Mouse (Mus musculus): ENCODE measurements around the gene Nr1h5. TPM values are rescaled to one million over a fixed set of nuclear protein-coding genes. Genes with fewer than 3 reads are reported as not detected.
A peak's percentile ranks its signal among the peaks of the same experiment; 100 is the strongest.

Nr1h5 gene
- polyA plus RNA-seq, 1 experiment, result 0.04 TPM

DNA sequence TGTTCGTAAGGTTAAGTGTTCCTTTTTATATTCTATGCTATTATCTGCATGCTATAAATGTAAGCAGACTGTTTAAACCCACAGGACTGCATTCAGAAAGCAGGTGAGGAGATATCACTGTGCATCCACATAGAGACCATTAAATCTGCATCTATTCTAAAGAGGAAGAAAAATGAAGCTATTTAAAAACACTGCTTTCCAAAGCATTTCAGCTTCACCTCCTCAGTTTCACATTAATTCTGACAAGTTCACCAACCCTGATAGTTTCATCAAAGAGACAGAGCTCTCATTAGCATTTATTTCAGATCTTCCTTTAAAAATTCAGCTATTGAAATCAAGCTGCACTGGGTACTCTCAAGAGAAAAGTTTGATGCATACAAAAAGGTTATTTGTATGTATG, 25.8 kb downstream of the Nr1h5 start:
- H3ac ChIP-seq (ENCODE audit: control insufficient read depth, insufficient read length, low read depth), result no peak overlapping the region
- no peaks in the 10 kb centered on the region for H3K36me3 ChIP-seq (ENCODE audit: control insufficient read depth, insufficient read depth)
- H3K79me2 ChIP-seq (ENCODE audit: control insufficient read depth, insufficient read depth), result no peaks in the 10 kb centered on the region
- no peak overlapping the region for H3K4me3 ChIP-seq (ENCODE audit: insufficient read depth, poor library complexity, severe bottlenecking)
- TF ChIP-seq CEBPB (IDR thresholded peaks at IDR 0.05; ENCODE audit: low read depth) (no peak), CTCF (IDR thresholded peaks at IDR 0.05; ENCODE audit: control insufficient read depth, insufficient read depth, insufficient read length) (no peak), FOSL1 (IDR thresholded peaks at IDR 0.05; ENCODE audit: insufficient read depth, low read length, poor library complexity, severe bottlenecking) (no peak), MYOG (IDR thresholded peaks at IDR 0.05; ENCODE audit: control insufficient read depth, extremely low read depth, insufficient read length) (no peak), USF1 (IDR thresholded peaks at IDR 0.05; ENCODE audit: low read depth) (no peak), MAX (IDR thresholded peaks at IDR 0.05) (no peak), MYOD1 (IDR thresholded peaks at IDR 0.05; ENCODE audit: control insufficient read depth, insufficient read length, low read depth) (no peak)
- H3K27me3 ChIP-seq (ENCODE audit: control insufficient read depth, insufficient read depth, insufficient read length), result no peaks in the 10 kb centered on the region
- H3K79me3 ChIP-seq (ENCODE audit: low read depth), result no peaks in the 10 kb centered on the region

DNA sequence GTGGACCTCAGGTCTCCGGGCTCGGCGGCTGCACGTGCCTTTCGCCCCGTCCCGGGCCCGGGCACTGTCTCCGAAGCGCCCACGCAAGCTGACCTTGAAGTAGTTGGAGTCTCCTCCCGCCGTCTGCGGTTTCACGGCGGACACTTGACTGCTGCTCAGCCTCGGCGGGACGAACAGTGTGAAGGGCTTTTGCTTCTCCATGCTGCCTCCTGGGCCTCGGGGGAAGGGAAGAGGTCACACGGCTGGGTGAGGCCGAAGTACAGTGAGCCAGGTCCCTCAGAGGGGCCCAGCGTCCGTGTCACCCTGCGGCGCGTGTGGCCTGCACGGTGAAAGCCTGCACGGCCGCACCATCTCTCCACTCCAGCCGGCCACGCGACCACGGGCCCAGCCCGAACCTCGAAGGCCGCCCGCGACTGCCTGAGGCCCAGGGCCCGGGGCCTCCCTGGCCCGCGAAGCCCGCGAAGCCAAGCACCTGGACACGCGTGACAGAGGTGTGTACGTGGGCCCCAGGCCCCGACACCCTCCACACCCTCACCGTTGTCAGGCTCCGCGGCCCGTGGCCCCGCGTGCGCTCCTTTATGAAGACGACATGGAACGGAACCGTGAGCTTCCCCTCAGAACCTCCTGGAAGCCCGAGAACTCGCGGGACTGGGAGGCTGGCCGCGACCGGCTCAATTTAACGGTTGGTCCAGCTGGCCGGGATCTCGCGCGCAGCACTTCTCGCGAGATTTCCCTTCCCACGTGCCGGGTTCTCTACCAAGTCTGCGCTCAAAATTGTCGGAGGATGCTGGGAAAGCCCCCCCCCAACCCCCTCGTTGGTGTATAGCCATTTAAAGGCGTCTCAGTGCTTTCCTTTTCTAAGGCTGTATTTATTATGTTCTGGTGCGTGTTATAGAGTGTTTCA, 28.2 kb downstream of the Nr1h5 start, which contains the start of gene Sycp1:
TSS of gene Sycp1 (minus strand) at position 650 of the 904 bp plus-strand sequence.
- Histone ChIP-seq H3K79me3 (ENCODE audit: low read depth) (no peaks in the 10 kb centered on the region), H3K79me2 (ENCODE audit: control insufficient read depth, insufficient read depth) (no peaks in the 10 kb centered on the region), H3K4me3 (ENCODE audit: insufficient read depth, poor library complexity, severe bottlenecking) (no peak within 1 kb of the TSS), H3ac (ENCODE audit: control insufficient read depth, insufficient read length, low read depth) (no peak within 1 kb of the TSS), H3K36me3 (ENCODE audit: control insufficient read depth, insufficient read depth) (no peaks in the 10 kb centered on the region), H3K27me3 (ENCODE audit: control insufficient read depth, insufficient read depth, insufficient read length) (no peaks in the 10 kb centered on the region)
- TF ChIP-seq MAX (IDR thresholded peaks at IDR 0.05) (no peak), MYOD1 (IDR thresholded peaks at IDR 0.05; ENCODE audit: control insufficient read depth, insufficient read length, low read depth) (no peak), MYOG (IDR thresholded peaks at IDR 0.05; ENCODE audit: control insufficient read depth, extremely low read depth, insufficient read length) (no peak), USF1 (IDR thresholded peaks at IDR 0.05; ENCODE audit: low read depth) (no peak), FOSL1 (IDR thresholded peaks at IDR 0.05; ENCODE audit: insufficient read depth, low read length, poor library complexity, severe bottlenecking) (no peak), CEBPB (IDR thresholded peaks at IDR 0.05; ENCODE audit: low read depth) (no peak), CTCF (IDR thresholded peaks at IDR 0.05; ENCODE audit: control insufficient read depth, insufficient read depth, insufficient read length) (no peak)

- peak; percentile 61 for TF ChIP-seq CEBPB (IDR thresholded peaks at IDR 0.05; ENCODE audit: low read depth)
- TF ChIP-seq MYOD1 (IDR thresholded peaks at IDR 0.05; ENCODE audit: control insufficient read depth, insufficient read length, low read depth), result no peak
- TF ChIP-seq FOSL1 (IDR thresholded peaks at IDR 0.05; ENCODE audit: insufficient read depth, low read length, poor library complexity, severe bottlenecking), result peak; percentile 46
- no peak overlapping the region for H3ac ChIP-seq (ENCODE audit: control insufficient read depth, insufficient read length, low read depth)
Observed at GRCm38 (mm10) chr3:102899136-102899535, 64.8 kb downstream of the Nr1h5 start.

More at GRCm38 (mm10) chr3:102899136-102899535, 64.8 kb downstream of the Nr1h5 start:
- H3K79me2 ChIP-seq (ENCODE audit: control insufficient read depth, insufficient read depth), result no peaks in the 10 kb centered on the region
- no peaks in the 10 kb centered on the region for H3K36me3 ChIP-seq (ENCODE audit: control insufficient read depth, insufficient read depth)
- H3K79me3 ChIP-seq (ENCODE audit: low read depth), result no peaks in the 10 kb centered on the region
- H3K4me3 ChIP-seq (ENCODE audit: insufficient read depth, poor library complexity, severe bottlenecking), result no peak overlapping the region
- no peaks in the 10 kb centered on the region for H3K27me3 ChIP-seq (ENCODE audit: control insufficient read depth, insufficient read depth, insufficient read length)

Other genes starting within 250 kb of the Nr1h5 start
- gene Tspan2, start 229.6 kb downstream of the Nr1h5 start, polyA plus RNA-seq (2012; fragmentation: generic; extraction: Trizol), result 5.5 TPM
- 0.09 TPM for gene Tshb, start 181.4 kb downstream of the Nr1h5 start, polyA plus RNA-seq (2012; fragmentation: generic; extraction: Trizol)
- 0.14 TPM for gene Sycp1, start 28.0 kb downstream of the Nr1h5 start, polyA plus RNA-seq (2012; fragmentation: generic; extraction: Trizol)
- 21.6 TPM for gene Sike1, start 31.6 kb upstream of the Nr1h5 start, polyA plus RNA-seq (2012; fragmentation: generic; extraction: Trizol)
- gene Csde1, start 56.3 kb upstream of the Nr1h5 start, polyA plus RNA-seq (2012; fragmentation: generic; extraction: Trizol), result 68.4 TPM
- gene Nras, start 94.2 kb upstream of the Nr1h5 start, polyA plus RNA-seq (2012; fragmentation: generic; extraction: Trizol), result 57.3 TPM
- 0.18 TPM for gene Ampd1, start 109.9 kb upstream of the Nr1h5 start, polyA plus RNA-seq (2012; fragmentation: generic; extraction: Trizol)
- gene Dennd2c, start 138.5 kb upstream of the Nr1h5 start, polyA plus RNA-seq (2012; fragmentation: generic; extraction: Trizol), result 1.9 TPM
- 67.2 TPM for gene Bcas2, start 207.5 kb upstream of the Nr1h5 start, polyA plus RNA-seq (2012; fragmentation: generic; extraction: Trizol)